Mouse (Mus musculus) 3134 (cell line): ENCODE measurements around the gene Plcg1.

Source experiments
- DNase-seq: peaks from one replicate; pipeline ENCODE4 v3.0.0-alpha.2; 2011; ENCODE audit warnings: low spot score; ENCODE audit not compliant: insufficient read length; ENCODE audit errors: extremely low read depth

The Plcg1 gene

DNA sequence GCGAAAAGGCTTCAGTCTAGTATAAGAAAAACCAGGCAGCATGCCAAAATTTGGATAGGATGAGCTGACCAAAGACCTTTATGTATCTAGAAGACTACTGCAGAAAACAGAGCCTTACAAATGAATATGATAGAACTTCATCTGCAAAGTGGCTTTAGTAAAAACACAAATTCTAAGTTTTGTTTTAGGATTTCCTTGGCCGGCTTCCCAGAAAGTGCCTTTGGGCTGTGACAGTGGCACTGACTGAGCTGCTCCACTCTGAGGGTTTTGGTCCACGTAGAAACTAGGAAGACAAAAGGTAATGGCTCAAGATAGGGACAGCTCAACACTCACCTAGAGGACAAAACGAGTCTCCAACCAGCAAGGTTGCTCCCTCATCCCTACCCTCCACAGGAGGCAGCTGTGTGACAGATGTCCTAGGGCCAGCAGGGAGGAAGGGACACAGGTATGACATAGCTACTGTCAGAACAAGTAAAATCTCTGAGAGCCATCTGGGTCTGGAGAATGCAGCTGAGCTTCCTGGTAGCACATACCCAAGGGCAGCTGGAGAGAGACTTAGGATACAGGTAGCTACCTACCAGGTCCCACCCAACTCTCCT lies 37.1 kb downstream of the Plcg1 start:
- DNase-seq: no peak

DNA sequence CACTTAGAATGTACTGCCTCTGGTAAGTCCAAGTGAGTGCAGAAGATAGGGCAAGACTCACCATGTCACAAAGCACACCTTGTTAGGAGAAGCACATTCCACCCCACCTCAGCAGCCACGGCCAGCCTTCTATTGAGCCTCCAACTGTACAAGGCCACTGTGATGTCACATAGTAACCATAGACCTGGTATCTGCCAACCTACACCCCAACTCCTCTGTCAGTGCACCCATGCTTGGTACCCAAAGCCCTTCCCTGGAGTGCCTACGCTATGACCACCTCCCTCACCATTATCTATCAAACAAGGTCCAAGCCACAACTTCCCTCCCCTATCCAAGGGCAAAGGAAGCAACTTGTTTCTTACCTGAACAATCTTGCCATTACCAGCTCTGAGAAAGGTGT lies 37.9 kb downstream of the Plcg1 start:
- DNase-seq: no peak

DNA sequence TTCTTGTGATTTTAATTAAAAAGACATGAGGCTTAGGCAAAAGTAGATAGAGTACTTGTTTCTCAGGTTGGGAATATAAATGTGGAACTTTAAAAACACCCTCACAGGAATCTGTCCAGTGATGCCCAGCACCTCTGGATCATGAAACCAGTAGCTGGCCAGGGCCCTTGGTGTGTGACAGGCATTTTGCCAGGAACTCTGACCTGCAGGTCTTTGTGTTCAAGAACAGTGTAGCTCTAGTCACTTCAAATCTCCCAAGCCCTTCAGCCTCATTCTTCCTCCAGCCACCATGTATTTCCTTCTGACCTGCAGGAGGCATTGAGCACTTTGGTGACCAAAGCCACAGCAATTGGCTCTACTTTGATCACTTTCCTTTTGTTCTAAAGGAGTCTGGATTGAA lies 39.3 kb downstream of the Plcg1 start:
- DNase-seq: no peak

DNA sequence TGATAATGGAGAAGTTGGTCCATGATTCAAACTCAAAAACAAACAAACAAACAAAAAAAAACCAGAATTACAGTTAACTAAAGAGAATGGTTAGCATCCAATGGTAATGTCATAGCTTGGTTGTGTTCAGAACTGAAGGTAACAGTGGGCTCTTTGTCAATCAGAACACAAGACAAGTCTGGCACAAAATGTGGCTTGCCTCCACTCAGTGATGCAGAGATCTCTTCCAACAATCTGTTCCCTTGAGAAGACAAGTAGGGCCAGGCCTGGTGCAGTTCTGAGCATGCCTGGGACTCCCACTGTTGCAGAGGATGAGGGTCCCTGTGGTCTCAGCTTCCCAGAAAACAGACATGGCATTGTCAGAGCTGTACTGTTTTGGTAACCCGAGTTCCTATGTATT lies 39.8 kb downstream of the Plcg1 start:
- DNase-seq: no peak

GRCm38 (mm10) chr2:160771325-160772276 lies 40.5 kb downstream of the Plcg1 start:
- no peak for DNase-seq

DNA sequence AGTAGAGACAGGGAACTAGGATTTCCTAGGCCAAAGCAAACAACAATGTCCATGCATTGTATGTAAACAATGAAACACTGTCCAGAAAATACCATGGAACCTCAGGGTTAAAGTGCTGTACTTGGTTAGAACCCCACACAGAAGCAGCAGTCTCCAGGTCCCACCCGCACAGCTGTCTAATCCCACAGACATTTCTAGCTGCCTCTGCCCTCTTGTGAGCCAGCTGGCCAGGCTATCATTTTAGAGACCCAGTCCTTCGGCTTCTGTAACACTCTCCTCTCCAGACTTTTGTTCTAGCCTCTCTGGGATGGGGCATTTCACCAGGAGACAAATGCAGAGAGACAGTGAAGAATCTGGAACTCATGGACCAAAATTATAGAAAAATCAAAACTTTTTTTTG lies 46.9 kb downstream of the Plcg1 start:
- DNase-seq: no peak

DNA sequence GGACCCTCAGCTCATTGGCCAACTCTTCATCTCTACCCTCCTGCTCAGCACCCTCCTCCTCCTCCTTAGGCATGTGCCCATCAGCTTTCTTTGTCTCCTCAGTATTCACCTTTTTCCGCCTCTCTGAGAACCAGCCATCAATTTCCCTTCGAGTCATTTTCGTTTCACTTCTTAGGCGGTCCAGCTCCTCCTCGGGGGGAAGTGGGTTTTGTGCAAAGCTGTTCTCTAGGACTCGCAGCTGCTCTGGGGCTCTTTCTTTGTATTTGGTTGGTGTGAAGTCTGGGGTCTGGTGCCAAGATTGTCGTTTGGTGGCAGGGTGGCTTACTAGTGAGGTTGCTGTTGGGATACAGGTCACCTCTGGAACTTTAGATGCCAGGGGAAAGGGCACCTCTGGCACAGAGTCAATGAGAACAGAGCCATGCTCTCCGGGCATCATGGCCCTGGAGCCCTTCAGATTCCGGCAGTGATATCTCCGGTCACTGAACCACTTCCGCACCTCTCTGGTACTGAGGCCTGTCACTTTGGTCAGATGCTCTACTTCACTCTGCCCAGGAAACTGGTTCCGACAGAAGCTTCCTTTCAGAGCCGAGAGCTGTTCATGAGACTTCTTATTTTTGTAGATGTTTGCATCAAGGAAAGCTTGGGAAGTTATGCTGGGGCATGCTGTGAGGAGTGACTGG lies 49.2 kb downstream of the Plcg1 start:
- DNase-seq: no peak

DNA sequence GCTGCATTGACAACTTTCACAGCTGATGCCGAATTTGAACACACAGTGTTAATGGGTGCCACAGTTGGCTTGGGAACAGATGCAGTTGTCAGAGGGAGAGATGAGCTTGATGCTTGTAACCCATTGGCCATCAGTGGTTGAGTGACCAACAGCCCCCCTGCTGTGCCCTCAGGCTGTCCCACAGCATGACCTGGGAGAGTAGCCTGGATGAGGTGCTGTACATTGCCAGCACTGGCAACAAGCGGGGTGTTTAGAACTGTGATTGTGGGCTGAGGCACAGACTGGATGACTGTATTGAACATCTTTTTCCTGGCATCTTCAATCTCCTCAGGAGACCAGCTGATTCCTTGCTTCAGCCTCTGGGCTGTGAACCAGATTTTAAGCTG lies 49.7 kb downstream of the Plcg1 start:
- DNase-seq: no peak

- DNase-seq: no peak
Observed at GRCm38 (mm10) chr2:160786333-160786732, 55.2 kb downstream of the Plcg1 start.

DNA sequence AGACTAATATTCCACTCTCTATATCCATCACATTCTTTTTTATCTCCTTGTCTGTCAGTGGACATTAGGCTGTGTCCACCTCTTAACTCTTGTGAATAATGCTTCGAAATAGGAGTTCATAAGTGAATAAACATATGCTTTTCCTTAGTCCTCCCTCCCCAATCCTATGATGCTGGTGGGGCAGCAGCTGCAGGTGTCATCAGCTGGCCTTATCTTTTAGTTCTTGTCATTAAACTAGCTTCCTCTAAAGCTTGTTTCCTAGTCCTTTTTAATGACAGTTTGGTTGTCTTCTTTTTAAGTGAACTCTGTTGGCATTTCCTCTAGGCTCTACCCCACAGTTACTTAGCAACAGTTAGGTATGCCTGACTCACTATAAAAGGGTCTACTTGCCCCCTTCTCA lies 57.9 kb downstream of the Plcg1 start:
- DNase-seq: no peak

DNA sequence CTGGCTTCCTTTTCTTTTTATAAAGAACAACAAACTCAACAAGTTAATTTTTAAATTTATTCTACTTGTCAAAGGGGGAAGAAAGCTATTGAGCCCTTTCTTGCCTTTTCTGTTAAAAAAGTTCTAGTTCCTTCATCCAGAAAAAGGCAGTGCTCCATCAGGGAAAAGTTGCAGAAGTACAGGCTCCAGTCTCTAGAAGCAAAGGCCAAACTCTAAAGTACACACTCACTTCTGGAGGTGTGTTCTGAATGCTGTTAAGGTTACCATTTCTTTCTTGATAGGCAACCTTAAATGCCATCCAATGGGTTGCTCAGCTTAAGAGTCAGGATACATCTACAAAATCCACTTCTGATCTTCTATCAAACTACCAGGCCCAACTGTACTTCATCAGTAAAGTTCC lies 58.6 kb downstream of the Plcg1 start:
- no peak for DNase-seq

- no peak for DNase-seq
Observed at GRCm38 (mm10) chr2:160793117-160793516, 62.0 kb downstream of the Plcg1 start.

GRCm38 (mm10) chr2:160796973-160797372 lies 65.9 kb downstream of the Plcg1 start:
- DNase-seq: no peak

DNA sequence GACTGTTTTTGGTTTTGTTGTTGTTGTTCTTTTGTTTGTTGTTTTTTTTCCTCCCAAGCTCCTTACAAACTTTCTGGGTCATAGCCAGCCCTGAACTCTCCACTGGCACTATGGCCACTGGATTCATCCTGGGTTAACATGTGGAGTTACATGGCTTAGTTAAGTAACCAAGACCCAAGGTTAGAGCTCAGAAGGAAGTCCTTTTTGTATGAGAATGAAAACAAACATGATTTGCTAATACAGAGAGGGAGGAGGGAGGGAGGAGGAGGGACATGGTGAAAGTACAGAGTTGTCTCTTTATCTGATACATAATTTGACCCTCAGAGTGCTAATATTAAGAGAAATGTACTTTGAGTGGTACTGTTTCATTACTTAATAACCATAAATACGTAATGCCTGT lies 67.1 kb downstream of the Plcg1 start:
- DNase-seq: no peak

DNA sequence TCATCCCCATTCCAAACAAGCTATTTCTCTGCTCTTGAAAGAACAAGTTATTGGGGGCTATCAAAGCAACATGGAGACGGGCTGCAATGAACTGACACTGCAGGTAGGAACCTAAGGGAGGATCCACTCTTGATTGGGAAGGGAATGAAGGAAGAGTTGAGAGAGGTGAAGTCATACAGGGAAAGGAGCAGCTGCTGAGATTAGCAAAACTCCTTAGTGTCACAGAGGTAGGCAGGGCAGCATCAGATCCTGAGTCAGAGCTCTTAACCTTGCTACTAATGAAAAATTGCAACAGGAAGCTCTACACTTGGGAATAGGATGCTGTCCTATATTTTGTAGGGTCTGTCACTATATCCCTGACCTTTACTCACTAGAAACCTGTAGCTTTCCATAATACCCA lies 69.9 kb downstream of the Plcg1 start:
- DNase-seq: no peak

- no peak for DNase-seq
Observed at GRCm38 (mm10) chr2:160802326-160802725, 71.2 kb downstream of the Plcg1 start.

- no peak for DNase-seq
Observed at GRCm38 (mm10) chr2:160804794-160805527, 73.9 kb downstream of the Plcg1 start.

GRCm38 (mm10) chr2:160806091-160806521 lies 75.0 kb downstream of the Plcg1 start:
- DNase-seq: no peak

DNA sequence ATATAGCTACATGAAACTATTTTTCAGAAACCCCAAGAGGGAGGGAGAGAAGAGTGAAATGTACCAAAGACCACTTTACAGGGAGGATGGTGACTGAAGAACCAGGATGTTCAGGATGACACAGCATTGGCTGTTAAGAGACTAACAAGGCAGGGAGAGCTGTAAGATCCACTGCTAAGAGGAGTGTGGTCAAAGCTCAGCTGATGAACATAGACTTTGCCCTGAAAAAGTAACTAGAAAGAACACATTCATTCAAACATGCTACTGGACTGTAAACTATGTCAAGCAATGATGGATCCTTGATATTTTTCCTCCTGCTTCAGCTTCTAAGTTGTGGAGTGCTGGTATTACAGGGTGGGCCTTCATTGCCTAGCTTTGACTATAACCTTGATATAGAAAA lies 79.3 kb downstream of the Plcg1 start:
- DNase-seq: no peak

GRCm38 (mm10) chr2:160810802-160811201 lies 79.7 kb downstream of the Plcg1 start:
- DNase-seq: no peak
